Mouse (Mus musculus): ENCODE data around the gene Tatdn2. TPM values are rescaled to one million over a fixed set of nuclear protein-coding genes. Genes with fewer than 3 reads are reported as not detected.

The Tatdn2 gene
- polyA plus RNA-seq, 1 experiment, result 112 TPM

DNA sequence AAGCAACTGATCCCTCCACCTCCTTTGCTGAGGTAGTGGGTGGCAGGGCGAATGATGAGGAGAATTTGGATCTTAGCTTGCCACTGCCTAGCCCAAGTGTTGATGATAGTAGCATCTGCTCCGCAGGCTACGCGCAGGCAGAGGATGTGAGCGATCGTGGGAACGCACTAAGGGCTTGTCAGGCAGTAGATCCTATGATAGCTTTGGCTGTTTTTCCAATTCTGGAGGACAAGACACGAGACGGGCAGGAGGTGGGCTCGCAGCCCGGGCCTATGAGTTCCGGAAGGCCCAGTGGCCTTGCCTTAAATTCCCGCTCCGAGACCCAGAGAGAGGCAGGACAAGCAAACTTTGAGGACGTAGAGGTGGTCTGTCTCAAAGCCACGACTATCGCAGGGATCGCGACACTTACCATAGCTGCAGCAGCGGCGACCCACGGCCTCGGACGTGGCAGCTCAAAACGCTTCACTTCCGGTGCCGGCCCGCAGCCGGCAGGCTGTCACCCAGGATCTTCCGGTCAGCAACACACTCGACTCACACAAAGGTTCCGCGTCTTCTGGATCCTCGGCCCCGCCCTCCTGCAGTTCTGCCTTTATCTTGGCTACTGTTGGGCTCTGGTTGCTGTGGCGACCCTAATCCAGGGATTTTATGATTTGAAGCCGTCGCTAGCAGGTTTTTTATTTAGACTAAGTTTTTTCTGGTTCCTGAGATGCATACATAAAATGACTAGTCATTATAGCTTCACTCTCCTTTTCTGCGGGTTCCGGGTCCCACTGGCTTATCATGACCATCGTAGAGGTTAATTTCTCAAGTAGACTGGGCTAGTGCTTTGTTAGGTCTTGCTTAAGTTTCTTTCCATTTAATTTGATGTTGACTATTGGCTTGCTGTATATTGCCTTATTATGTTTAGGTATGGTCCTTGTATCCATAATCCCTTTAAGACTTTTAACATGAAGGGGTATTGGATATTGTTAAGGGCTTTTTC is 43.7 kb downstream of the Tatdn2 start, which contains the start of gene Sec13:
Gene Sec13 (minus strand): TSS at position 508 of the 982 bp plus-strand sequence.
- TF ChIP-seq CTCF (IDR thresholded peaks at IDR 0.05; ENCODE audit: control insufficient read depth, insufficient read depth, low read length) (no peak), POLR2A (IDR thresholded peaks at IDR 0.05; ENCODE audit: borderline replicate concordance, control insufficient read depth, low read depth, low read length) (peak; percentile 91)
- H3K4me1 ChIP-seq (ENCODE audit: control insufficient read depth, insufficient read depth, low read length), result peaks cover 1% of the 10 kb centered on the region; the same call in 1 of the 2 replicates
- peak within 1 kb of the TSS; percentile 32 for H3K27ac ChIP-seq (ENCODE audit: control insufficient read depth, insufficient read depth, low read depth, low read length, poor library complexity)
- WGBS, result 6% methylated on average over 41 of the region's 41 CpGs
- H3K4me3 ChIP-seq (replicated peaks; ENCODE audit: control insufficient read depth, low read depth, low read length), result peak within 1 kb of the TSS; percentile 94

DNA sequence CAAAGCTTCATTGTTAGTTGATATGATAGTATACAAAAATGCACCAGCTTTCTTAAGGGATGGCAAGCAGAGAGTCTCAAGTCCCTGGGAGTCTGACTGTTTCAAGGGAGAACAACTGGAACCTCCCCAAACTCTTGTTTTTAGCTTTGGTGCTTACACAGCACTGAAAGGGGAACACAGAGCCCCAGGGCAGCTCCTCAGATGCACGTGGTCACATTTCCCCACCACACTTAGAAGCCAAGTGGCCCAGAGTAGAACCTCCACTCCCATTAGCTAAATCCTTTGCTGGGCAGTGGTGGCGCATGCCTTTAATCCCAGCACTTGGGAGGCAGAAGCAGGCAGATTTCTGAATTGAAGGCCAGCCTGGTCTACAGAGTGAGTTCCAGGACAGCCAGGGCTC is 44.6 kb downstream of the Tatdn2 start:
- no peak for TF ChIP-seq POLR2A (IDR thresholded peaks at IDR 0.05; ENCODE audit: borderline replicate concordance, control insufficient read depth, low read depth, low read length)
- TF ChIP-seq CTCF (IDR thresholded peaks at IDR 0.05; ENCODE audit: control insufficient read depth, insufficient read depth, low read length), result no peak
- WGBS, result 46% methylated on average over 2 of the region's 2 CpGs
- Histone ChIP-seq H3K27ac (ENCODE audit: control insufficient read depth, insufficient read depth, low read depth, low read length, poor library complexity) (no peak overlapping the region), H3K4me1 (ENCODE audit: control insufficient read depth, insufficient read depth, low read length) (peaks cover 1% of the 10 kb centered on the region; the same call in 1 of the 2 replicates), H3K4me3 (replicated peaks; ENCODE audit: control insufficient read depth, low read depth, low read length) (no peak overlapping the region)

DNA sequence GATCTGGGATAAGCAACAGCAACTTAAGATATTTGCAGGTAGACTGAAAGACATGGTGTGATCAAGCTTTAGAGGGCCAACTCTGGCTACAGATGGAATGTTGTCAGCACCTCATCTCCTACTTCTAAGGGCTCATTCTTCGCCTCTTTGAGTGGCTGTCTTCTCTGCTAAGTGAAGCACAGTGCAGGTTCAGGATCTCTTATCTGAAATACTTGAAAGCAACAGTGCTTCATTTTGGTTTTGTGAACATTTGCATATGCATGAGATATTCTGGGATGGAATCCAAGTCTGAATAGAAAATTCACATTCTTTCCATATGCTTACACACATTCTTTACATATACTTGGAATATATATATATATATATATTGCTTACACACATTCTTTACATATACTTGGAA is 45.5 kb downstream of the Tatdn2 start:
- Histone ChIP-seq H3K4me1 (ENCODE audit: control insufficient read depth, insufficient read depth, low read length) (peaks cover 1% of the 10 kb centered on the region; the same call in 1 of the 2 replicates), H3K4me3 (replicated peaks; ENCODE audit: control insufficient read depth, low read depth, low read length) (no peak overlapping the region), H3K27ac (ENCODE audit: control insufficient read depth, insufficient read depth, low read depth, low read length, poor library complexity) (no peak overlapping the region)
- no peak for TF ChIP-seq CTCF (IDR thresholded peaks at IDR 0.05; ENCODE audit: control insufficient read depth, insufficient read depth, low read length)
- TF ChIP-seq POLR2A (IDR thresholded peaks at IDR 0.05; ENCODE audit: borderline replicate concordance, control insufficient read depth, low read depth, low read length), result no peak
- WGBS, result 82% methylated on average over 1 of the region's 1 CpGs

DNA sequence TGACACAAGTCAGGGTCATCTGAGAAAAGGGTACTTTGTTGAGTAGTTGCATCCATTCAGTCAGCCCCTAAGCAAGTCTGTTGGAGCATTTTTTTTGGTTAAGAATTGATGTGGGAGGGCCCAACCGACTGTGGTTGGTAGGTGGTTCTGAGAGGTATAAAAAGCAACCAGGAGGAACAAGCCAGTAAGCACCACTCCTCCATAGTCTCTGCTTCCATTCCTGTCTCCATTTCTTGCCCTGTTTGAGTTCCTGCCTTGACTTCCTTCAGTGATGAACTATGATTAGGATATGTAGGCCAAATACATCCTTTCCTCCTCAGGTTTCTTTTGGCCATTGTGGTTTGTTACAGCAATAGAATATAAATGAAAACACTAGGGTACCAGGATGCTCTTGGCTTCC is 46.3 kb downstream of the Tatdn2 start:
- Histone ChIP-seq H3K4me3 (replicated peaks; ENCODE audit: control insufficient read depth, low read depth, low read length) (no peak overlapping the region), H3K27ac (ENCODE audit: control insufficient read depth, insufficient read depth, low read depth, low read length, poor library complexity) (no peak overlapping the region), H3K4me1 (ENCODE audit: control insufficient read depth, insufficient read depth, low read length) (peaks cover 1% of the 10 kb centered on the region; the same call in 1 of the 2 replicates)
- no peak for TF ChIP-seq POLR2A (IDR thresholded peaks at IDR 0.05; ENCODE audit: borderline replicate concordance, control insufficient read depth, low read depth, low read length)
- no peak for TF ChIP-seq CTCF (IDR thresholded peaks at IDR 0.05; ENCODE audit: control insufficient read depth, insufficient read depth, low read length)
- 17% methylated on average over 1 of the region's 1 CpGs for WGBS

DNA sequence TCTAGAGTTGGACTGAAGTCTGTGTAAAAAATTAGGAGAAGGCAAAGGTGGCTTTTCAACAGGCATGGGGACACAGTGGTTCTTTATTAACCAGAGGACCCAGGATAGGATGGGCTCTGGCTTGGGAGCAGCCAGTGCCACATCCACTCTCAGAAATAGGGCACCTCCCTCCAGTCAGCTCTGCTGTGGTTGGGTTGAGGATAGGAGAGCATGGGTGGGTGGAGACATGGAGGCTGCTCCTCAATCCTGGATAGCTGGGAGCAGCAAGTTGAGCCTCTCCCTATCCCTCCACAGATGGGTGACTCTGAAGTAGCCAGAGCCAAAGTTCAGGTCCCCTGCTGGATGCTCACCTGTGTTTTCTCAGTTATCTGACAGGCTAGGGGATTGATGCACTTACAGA is 48.3 kb downstream of the Tatdn2 start:
- peaks cover 3% of the 10 kb centered on the region for H3K4me1 ChIP-seq (ENCODE audit: control insufficient read depth, insufficient read depth, low read length)
- no peak overlapping the region for H3K4me3 ChIP-seq (replicated peaks; ENCODE audit: control insufficient read depth, low read depth, low read length)
- no peak overlapping the region for H3K27ac ChIP-seq (ENCODE audit: control insufficient read depth, insufficient read depth, low read depth, low read length, poor library complexity)
- no peak for TF ChIP-seq CTCF (IDR thresholded peaks at IDR 0.05; ENCODE audit: control insufficient read depth, insufficient read depth, low read length)
- no peak for TF ChIP-seq POLR2A (IDR thresholded peaks at IDR 0.05; ENCODE audit: borderline replicate concordance, control insufficient read depth, low read depth, low read length)

DNA sequence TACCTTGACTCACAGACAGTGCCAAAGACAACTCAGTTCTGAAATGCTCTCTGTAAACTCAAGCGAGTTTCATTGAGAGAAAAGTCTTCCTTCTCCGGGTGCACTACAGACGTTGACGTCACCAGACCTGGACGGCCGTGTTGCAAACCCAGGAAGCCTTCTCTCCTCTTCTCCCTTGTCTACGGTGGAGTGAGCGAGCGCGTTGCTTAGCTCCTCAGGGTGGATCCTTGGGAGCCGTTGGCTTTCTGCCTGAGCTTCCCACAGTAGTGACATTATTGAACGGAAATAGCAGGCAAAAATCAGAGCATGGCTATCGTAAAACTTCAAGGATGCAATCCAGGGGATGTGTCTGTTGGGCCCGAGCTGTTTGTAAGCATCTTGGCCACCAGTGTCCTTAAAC is 50.4 kb downstream of the Tatdn2 start:
- Histone ChIP-seq H3K27ac (ENCODE audit: control insufficient read depth, insufficient read depth, low read depth, low read length, poor library complexity) (no peak overlapping the region), H3K4me3 (replicated peaks; ENCODE audit: control insufficient read depth, low read depth, low read length) (no peak overlapping the region), H3K4me1 (ENCODE audit: control insufficient read depth, insufficient read depth, low read length) (peaks cover 2% of the 10 kb centered on the region)
- 80% methylated on average over 14 of the region's 14 CpGs for WGBS
- TF ChIP-seq POLR2A (IDR thresholded peaks at IDR 0.05; ENCODE audit: borderline replicate concordance, control insufficient read depth, low read depth, low read length) (no peak), CTCF (IDR thresholded peaks at IDR 0.05; ENCODE audit: control insufficient read depth, insufficient read depth, low read length) (no peak)

DNA sequence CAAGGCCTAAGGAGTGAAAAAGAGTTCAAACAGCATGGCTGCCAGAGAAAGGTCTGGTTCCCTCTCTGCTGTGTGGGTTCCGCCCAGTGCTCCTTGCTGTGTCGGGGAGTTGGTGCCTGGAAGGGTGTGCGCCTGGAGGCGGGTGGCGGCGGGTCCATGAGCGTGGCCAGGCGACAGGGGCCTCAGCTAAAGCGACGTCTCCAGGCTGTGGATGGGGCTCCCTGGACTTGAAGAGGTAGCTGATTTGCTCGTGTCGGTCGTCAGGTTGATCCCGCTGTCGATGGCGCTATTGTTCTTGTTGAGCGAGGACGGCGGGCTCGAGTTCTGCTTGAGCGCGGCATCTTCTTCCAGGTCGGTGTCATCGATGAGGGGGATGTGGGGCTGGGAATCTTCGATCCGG is 51.5 kb downstream of the Tatdn2 start:
- TF ChIP-seq POLR2A (IDR thresholded peaks at IDR 0.05; ENCODE audit: borderline replicate concordance, control insufficient read depth, low read depth, low read length) (no peak), CTCF (IDR thresholded peaks at IDR 0.05; ENCODE audit: control insufficient read depth, insufficient read depth, low read length) (no peak)
- 35% methylated on average over 26 of the region's 26 CpGs for WGBS
- peak overlapping the region; percentile 30; the same call in 1 of the 2 replicates for H3K27ac ChIP-seq (ENCODE audit: control insufficient read depth, insufficient read depth, low read depth, low read length, poor library complexity)

DNA sequence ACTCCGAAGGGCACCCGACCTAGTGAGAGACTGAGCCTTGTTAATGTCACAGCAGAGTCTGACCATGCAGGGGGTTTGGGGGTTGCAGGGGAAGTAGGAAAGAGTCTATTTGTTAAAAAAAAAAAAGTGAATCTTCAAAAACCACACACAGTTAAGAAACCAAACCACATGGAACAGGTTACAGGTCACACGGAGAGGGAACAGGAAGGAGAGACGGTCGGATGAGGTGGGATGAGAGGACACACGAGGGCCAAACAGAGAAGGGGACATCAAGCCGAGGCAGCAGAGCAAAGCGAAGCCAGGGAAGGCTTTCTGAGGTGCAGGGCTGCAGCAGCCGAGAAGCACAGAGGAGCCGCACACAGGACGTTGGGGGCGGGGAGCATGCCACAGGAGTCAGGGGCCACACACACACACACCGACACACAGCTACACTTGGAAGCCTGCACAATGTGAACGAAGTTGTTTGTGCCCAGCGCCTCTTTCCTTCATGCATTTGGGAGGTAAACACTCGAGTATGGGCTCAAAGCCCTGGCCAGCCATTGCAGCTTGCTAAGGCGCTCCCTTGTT is 52.4 kb downstream of the Tatdn2 start:
- H3K4me1 ChIP-seq (ENCODE audit: control insufficient read depth, insufficient read depth, low read length), result peaks cover 2% of the 10 kb centered on the region
- H3K27ac ChIP-seq (ENCODE audit: control insufficient read depth, insufficient read depth, low read depth, low read length, poor library complexity), result peak overlapping the region; percentile 41; the same call in 1 of the 2 replicates
- peak overlapping the region; percentile 31 for H3K4me3 ChIP-seq (replicated peaks; ENCODE audit: control insufficient read depth, low read depth, low read length)
- 33% methylated on average over 17 of the region's 17 CpGs for WGBS
- TF ChIP-seq CTCF (IDR thresholded peaks at IDR 0.05; ENCODE audit: control insufficient read depth, insufficient read depth, low read length), result no peak
- TF ChIP-seq POLR2A (IDR thresholded peaks at IDR 0.05; ENCODE audit: borderline replicate concordance, control insufficient read depth, low read depth, low read length), result no peak

More for the DNA sequence above, 51.5 kb downstream of the Tatdn2 start:
- Histone ChIP-seq H3K4me1 (ENCODE audit: control insufficient read depth, insufficient read depth, low read length) (peaks cover 2% of the 10 kb centered on the region), H3K4me3 (replicated peaks; ENCODE audit: control insufficient read depth, low read depth, low read length) (peak overlapping the region; percentile 31)

Other genes with a start within 250 kb of the Tatdn2 start
- gene Il17re, start 238.6 kb upstream of the Tatdn2 start, polyA plus RNA-seq (2011; ENCODE audit: insufficient read depth, insufficient read length, low replicate concordance, missing spikeins), result 4.7 and 10.0 TPM in 2 replicates
- gene Il17rc, start 225.6 kb upstream of the Tatdn2 start, polyA plus RNA-seq (2011; ENCODE audit: insufficient read depth, insufficient read length, low replicate concordance, missing spikeins), result not detected in 2 replicates
- gene Creld1, start 213.8 kb upstream of the Tatdn2 start, polyA plus RNA-seq (2011; ENCODE audit: insufficient read depth, insufficient read length, low replicate concordance, missing spikeins), result 4.7 and 13.4 TPM in 2 replicates
- 0.80 TPM in 1 of 2 replicates, not detected in the other for gene Prrt3, start 195.1 kb upstream of the Tatdn2 start, polyA plus RNA-seq (2011; ENCODE audit: insufficient read depth, insufficient read length, low replicate concordance, missing spikeins)
- gene Emc3, start 165.4 kb upstream of the Tatdn2 start, polyA plus RNA-seq (2011; ENCODE audit: insufficient read depth, insufficient read length, low replicate concordance, missing spikeins), result 16.7 and 30.2 TPM in 2 replicates
- 11.0 and 13.2 TPM in 2 replicates for gene Fancd2, start 165.4 kb upstream of the Tatdn2 start, polyA plus RNA-seq (2011; ENCODE audit: insufficient read depth, insufficient read length, low replicate concordance, missing spikeins)
- not detected in 2 replicates for gene Fancd2os, start 96.3 kb upstream of the Tatdn2 start, polyA plus RNA-seq (2011; ENCODE audit: insufficient read depth, insufficient read length, low replicate concordance, missing spikeins)
- 65.5 and 112 TPM in 2 replicates for gene Brk1, start 92.3 kb upstream of the Tatdn2 start, polyA plus RNA-seq (2011; ENCODE audit: insufficient read depth, insufficient read length, low replicate concordance, missing spikeins)
- gene Vhl, start 73.1 kb upstream of the Tatdn2 start, polyA plus RNA-seq (2011; ENCODE audit: insufficient read depth, insufficient read length, low replicate concordance, missing spikeins), result 38.5 and 66.7 TPM in 2 replicates
- 10.0 and 11.9 TPM in 2 replicates for gene Irak2, start 58.6 kb upstream of the Tatdn2 start, polyA plus RNA-seq (2011; ENCODE audit: insufficient read depth, insufficient read length, low replicate concordance, missing spikeins)
- not detected in 2 replicates for gene Ghrl, start 22.8 kb downstream of the Tatdn2 start, polyA plus RNA-seq (2011; ENCODE audit: insufficient read depth, insufficient read length, low replicate concordance, missing spikeins)
- gene Sec13, start 43.7 kb downstream of the Tatdn2 start, polyA plus RNA-seq (2011; ENCODE audit: insufficient read depth, insufficient read length, low replicate concordance, missing spikeins), result 33.7 and 56.3 TPM in 2 replicates